Mouse (Mus musculus): ENCODE data around the gene Defb36. TPM values are rescaled to one million over a fixed set of nuclear protein-coding genes. Genes with fewer than 3 reads are reported as not detected.

Gene Defb36
- total RNA-seq (2021): not detected

GRCm38 (mm10) chr2:152604057-152604456, at the start of gene Defb36:
TSS of gene Defb36 (plus strand) at chr2:152604327.
- DNase-seq: peak in 1 of 2 experiments; percentile 23

DNA sequence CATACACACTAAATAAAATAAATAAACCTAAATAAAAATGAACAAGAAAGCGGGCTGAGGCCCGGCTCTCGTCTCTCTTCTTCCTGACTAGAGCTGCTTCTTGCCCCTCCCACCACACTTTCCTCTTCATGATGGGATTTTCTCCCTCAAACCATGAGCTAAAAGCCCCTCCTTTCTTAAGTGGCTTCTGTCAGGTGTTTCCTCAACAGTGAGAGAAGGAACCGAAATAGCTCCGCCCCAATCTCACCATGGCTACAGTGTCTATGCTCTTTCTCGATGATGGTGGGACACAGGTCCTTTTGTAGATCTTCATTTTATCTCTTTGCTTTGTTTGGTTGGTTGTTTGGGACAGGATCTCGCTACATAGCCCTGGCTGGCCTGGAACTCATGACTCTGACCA, 47.5 kb upstream of the Defb36 start:
- no peak for DNase-seq

DNA sequence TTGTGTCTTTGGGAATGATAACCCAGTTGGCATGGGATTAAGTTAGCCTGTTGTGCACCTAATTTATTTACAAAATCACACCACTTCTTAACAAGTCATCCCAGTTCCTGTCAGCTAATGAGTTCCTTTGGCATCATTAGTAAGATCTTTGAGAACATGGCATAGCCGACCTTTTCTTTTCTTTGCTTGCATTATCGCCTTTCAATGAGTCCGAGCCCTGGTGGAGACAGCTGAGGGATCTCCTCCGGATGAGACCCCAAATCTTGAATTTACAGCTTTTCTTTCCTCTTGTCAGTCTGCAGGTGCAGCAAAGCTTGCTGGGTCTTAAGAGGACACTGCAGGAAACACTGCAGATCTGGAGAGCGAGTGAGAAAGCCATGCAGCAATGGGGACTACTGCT, 35.1 kb upstream of the Defb36 start, which contains the start of gene Gm17416:
Gene Gm17416, plus strand, starts transcription at position 301 of the 400 bp plus-strand sequence.
- no peak for DNase-seq

GRCm38 (mm10) chr2:152569881-152570280, 34.2 kb upstream of the Defb36 start:
- DNase-seq: no peak

DNA sequence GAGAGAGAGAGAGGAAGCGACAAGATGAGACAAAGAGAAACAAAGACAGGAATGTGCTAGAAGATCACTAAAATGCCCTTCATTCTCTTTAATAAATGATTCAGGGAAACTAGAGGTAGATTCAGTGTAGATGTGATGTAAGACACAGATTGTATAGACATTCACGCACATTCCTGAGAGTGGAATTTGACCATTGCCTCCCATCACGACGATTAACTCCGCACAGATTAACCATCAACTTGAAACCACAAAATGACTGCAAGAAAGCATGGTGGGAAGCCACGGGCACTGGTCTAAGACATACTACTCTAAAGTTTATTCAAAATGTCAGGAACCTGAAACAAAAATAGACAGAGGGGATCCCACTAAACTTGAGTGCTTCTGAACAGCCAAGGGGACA, 33.8 kb upstream of the Defb36 start:
- DNase-seq: no peak

- no peak for DNase-seq
Measured at GRCm38 (mm10) chr2:152572114-152572794, 31.9 kb upstream of the Defb36 start, which contains the start of gene Defb21. TSS of gene Defb21 (plus strand) at chr2:152572744.

- DNase-seq: no peak
Measured at GRCm38 (mm10) chr2:152573484-152573883, 30.6 kb upstream of the Defb36 start.

- no peak for DNase-seq
Measured at GRCm38 (mm10) chr2:152580107-152580506, 24.0 kb upstream of the Defb36 start, which contains the start of gene Defb19. TSS of gene Defb19 (minus strand) at chr2:152580312.

GRCm38 (mm10) chr2:152580612-152581011, 23.5 kb upstream of the Defb36 start:
- DNase-seq: no peak

DNA sequence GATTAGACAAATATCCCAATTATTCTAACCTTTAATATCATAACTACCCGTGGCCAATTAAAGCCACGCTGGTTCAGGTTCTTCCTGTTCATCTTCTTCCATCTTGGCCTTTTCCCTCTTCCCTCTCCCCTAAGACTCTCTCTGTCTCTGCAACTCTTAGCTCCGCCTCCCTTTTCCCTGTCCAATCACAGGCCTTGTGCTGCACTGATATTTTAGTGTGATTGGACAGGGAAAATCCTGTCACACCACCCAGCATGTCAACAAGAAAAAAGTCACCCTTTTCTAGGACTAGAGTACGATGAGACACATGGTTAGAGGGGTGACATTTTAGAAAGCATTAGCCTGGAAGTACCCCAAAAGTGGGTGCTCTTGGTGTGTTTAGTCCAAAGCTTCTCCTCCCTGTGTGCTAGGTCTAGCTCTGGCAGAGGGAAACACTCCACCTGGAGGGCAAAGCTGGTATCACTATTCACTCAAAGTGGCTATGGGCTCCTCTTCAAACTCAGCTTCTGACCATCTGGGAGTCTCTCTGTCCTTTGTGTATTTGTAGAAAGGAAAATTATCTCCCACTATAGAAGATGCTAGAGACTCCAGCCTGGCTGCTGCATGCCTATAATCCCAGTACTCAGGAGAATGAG, 17.1 kb upstream of the Defb36 start:
- DNase-seq: no peak

GRCm38 (mm10) chr2:152588450-152588849, 15.7 kb upstream of the Defb36 start:
- no peak for DNase-seq

GRCm38 (mm10) chr2:152589021-152589420, 15.1 kb upstream of the Defb36 start:
- no peak for DNase-seq

- no peak for DNase-seq
Measured at GRCm38 (mm10) chr2:152599299-152599698, 4.8 kb upstream of the Defb36 start, which contains the start of gene Defb45. TSS of gene Defb45 (minus strand) at chr2:152599399.

GRCm38 (mm10) chr2:152600076-152600475, 4.1 kb upstream of the Defb36 start:
- DNase-seq: no peak

DNA sequence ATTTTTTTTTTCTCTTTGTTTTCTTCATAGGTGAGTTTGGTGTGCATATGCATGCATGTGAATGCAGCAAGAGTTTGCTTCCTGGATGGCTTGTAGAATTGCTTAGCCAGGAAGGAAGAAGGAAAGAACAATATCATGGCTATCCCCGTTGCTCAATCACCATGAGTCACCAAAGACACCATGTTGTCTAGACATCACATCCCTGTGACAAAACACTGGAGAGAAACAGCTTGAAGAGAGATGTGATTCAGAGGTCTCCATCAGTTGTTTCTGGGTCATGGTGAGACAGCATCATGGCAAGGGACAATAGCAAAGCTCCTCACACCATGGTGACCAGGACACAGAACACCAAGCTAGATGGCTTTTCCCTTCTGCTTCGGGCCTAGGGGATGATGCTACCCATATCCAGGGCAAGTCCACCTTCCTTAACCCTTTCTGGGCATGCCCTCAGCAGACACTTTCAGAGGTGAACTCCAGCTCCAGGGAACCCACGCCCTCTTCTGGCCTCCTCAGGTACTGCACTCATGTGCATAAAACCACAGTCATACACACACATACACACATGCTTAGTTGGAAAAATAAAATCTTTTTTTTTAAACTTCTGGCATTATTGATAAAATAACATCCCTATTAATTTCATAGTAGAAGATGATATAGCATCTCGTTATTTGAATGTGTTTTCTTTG, 2.7 kb upstream of the Defb36 start:
- no peak for DNase-seq

DNA sequence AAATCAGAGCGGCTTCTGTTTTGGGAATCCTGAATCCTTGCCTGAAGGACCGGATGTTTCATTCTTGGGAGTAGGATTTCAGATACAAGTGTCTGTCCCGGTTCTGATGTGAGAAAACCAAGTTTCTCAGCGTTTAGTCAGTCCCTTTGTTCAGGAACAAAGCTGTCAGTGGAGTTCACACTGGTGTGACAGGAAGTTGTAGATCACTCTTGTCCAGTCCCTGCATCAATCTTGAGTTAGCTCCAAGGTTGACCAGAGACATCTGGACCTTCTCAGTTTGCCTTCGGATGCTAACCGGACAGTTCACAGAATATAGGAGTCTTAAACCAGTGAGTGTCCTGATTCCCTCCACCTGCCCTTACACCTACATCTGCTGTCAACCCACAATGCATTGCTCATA, 3.6 kb downstream of the Defb36 start:
- no peak for DNase-seq

GRCm38 (mm10) chr2:152608719-152609118, 4.6 kb downstream of the Defb36 start:
- DNase-seq: no peak

DNA sequence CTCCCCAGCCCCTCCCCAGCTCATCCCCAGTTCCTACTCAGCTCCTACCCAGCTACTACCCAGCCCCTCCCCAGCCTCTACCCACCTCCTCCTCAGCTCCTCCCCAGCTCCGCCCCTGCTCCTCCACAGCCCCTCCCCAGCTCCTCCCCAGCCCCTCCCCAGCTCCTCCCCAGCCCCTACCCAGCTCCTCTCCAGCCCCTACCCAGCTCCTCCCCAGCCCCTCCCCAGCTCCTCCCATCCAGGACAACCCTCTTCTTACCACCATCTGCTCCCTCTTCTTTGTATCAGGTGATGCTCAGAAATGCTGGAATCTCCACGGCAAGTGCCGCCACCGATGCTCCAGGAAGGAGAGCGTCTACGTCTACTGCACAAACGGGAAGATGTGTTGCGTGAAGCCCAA, 8.1 kb downstream of the Defb36 start:
- no peak for DNase-seq

DNA sequence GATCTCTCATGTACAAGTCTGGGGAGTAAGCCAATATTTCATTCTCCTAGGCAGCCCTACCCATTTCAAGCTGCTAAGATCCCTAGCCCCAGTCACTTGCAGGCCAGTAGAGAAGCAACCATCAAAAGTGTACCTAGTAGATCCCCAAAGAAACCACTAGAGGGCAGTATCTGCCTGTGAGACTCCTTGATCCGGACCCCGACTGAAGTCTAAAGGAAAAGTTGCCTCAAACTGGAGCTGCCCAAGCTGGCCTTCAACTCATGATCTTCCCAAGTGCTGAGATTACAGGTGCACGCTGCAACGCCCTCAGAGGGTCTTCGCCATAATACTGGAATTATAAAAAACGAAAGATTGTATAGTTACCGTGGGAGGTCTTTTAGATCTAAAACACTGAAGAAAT, 11.4 kb downstream of the Defb36 start:
- DNase-seq: peak; percentile 27 to 41

DNA sequence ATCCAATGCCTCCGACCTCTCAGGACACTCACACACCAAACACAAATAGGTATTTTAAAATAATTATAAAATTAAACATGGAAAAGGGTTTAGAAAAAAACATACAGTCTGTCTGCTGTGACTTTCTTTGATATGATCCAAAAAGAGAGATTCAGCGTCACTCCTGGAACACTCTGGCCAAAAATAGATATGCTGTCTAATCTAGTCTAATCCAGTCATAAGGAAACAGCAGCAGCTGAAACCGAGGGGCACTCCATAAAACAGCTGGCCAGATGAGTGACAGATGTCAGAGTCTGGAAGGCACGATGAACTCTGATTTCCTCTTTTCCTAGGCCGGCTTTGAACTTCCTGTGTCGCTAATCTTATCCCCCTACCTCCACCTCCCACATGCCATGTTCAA, 12.3 kb downstream of the Defb36 start:
- DNase-seq: no peak

- no peak for DNase-seq
Measured at GRCm38 (mm10) chr2:152617374-152617773, 13.2 kb downstream of the Defb36 start.

GRCm38 (mm10) chr2:152620367-152621134, 16.4 kb downstream of the Defb36 start:
- peak in 1 of 2 experiments; percentile 15 for DNase-seq

DNA sequence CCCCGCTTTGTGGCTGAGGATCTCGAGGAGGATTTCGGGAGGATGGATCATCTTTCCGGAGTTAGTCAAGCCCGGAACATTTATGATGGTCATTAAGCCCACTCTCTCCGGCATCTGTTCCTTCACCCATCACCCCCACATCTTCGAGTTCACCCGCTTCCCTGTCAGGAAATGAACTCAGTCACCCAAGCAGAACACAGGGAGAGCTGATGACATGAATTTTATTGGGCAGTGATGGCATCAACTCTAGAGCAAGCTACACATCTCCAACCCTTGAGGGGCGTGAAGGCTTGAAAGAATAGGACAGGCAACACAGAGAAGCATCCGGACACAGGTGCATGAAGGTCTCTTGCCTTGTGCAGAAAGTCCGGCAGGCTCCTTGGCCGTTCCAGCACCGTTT, 18.0 kb downstream of the Defb36 start:
- no peak for DNase-seq
